Mouse (Mus musculus) layer of hippocampus, postnatal 36 days (tissue): Measurements from ENCODE around the gene Cdh15. TPM values are rescaled to one million over a fixed set of nuclear protein-coding genes. Genes with fewer than 3 reads are reported as not detected.

Source experiments
- DNase-seq, 2 experiments: peaks; one replicate each; pipeline ENCODE4 v3.0.0; 2022
- total RNA-seq, 2 experiments: library from RNA; stranded (reverse); gene quantifications; 2 replicates each; pipeline ENCODE4 v1.2.3; 2021

Cdh15 gene
- total RNA-seq, 2 experiments from 2014 or later, result 0.88 to 1.2 TPM

DNA sequence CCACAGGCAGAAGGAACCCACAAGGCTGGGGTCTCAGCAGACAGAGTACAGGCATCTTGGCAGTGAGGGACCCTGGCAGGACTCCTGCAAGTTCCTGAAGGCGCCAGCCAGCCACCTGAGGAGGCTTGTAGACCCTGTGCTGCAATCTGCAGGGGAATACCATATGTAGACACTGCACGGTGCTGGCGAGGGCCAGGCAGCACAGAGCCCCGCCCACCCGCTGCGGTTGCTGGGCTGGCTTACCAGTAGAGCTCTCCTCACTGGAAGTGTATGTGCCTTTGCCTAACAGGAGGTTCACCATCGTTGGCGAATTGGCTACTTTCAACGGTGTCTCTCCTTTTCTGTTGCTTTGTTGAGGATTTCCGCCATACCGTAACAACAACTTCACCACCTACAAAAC is 48.6 kb downstream of the Cdh15 start:
- peak in 1 of 2 experiments; percentile 38 for DNase-seq

DNA sequence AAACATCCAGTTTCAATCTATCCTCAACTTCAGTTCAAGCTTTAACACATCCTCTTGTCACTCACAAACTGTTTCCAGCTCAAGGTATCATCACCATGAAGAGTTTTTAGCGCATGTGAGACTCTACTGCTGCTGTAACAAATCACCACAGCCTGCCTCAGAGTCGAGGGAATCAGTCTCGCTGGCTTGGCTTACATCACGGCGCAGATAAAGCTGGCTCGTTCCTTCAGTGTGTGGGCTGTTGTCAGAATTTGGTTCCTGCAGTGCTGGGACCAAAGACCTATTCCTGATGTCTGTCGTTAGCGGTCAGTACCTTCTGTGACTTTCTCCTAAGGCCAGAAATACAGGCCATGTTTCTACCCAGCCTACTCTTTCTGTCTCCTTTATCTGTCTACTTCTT is 49.4 kb downstream of the Cdh15 start:
- DNase-seq, result no peak

DNA sequence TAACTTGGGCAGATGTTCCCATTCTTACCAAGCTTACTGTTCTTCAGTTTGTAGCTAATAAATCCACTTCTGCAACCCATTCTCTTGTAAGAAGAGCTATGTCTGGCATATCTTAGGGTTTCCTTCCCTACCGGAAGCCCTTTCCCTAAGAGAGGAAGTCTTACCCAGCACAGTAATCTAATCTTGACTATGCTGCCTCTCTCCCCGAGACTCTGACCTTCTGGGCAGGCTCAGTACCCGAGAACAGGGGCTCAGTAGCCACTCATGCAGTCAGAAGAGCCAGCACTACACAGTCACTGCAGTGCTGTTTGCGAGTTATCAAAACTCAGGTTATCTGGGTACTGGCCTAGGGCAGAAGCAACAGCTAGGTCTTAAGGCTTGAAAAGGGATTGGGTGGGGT is 50.3 kb downstream of the Cdh15 start:
- no peak for DNase-seq

DNA sequence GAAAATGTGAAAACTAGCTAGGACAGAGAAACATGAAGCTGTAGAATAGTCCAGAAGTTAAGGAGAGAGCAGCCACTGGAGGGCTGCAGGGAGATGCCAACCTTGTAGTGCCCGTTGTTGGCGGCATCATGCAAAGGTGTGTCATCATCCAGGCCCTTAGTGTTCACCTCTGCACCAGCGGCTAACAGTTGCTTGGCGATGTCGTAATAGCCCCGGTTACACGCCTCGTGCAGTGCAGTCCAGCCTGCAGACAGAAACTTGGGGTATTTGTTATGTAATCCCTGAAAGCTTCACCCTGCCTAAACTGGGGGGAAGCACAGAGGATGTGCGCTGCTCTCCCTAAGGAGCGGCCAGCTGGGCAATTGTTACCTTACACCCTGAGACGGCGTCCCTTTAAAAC is 50.7 kb downstream of the Cdh15 start:
- no peak for DNase-seq

DNA sequence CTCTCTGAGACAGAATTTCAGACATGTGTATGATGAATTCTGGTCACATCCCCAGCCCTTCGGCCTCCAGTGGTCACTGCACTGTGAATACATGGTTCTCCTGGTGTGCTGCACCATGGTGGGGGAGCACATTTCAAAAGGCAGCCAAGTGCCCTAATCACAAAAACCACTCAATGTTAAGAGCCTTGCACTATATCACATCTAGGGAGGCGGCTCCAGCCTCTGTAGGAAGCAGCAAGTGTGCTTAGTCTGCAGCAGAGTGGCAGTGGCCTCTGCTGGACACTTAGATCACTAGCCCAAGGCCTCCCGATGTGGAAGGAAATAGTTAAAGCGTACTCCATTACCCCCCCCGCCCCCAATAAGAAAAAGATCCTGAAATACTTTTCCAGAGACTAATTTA is 51.3 kb downstream of the Cdh15 start:
- no peak for DNase-seq

DNA sequence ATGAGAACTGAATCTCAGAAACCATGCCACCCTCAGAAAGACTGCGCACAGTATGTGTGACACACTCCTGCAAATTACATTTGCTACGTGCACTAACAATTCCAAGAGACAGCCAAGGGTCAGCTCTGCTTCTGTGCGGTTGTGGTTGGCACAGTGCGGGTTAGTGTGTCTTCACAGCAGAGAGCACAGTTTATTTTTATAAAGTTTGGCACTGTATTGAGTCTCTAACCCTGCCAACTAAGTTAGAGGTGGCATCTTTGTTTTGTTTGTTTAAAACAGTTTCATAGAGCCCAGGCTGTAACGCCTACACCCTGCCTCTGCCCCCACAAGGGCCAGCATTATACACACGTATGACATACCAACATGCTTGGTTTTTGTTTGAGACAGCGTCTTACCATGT is 53.7 kb downstream of the Cdh15 start:
- no peak for DNase-seq

DNA sequence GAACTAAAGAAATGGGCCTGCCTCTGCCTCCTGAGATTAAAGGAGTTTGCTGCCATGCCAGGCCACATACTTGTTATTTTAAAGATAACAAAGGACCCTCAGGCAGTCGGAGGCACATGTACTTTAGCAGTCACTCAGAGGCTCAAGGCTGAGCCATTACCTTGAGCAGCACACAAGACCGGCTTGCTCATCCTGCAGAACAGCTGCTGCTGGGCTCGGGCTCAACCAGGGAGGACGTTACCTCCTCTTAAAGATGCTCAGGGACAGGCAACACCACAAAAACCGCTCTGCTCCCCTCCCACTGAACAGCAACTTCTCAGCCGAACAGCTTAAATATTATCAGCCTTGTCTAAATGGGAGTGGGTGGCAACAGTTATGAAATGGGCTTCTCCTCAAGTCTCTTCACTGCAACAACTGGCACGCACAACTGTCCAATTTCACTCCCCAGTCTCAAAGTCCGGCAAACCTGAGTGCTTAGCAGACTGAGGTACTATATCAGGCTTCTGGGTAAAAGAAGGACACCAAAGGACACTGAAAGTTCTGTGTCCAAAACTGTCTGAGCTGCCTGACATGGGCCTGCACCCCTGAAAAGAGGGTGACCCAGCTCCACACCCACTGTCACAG is 54.2 kb downstream of the Cdh15 start:
- DNase-seq, result no peak

DNA sequence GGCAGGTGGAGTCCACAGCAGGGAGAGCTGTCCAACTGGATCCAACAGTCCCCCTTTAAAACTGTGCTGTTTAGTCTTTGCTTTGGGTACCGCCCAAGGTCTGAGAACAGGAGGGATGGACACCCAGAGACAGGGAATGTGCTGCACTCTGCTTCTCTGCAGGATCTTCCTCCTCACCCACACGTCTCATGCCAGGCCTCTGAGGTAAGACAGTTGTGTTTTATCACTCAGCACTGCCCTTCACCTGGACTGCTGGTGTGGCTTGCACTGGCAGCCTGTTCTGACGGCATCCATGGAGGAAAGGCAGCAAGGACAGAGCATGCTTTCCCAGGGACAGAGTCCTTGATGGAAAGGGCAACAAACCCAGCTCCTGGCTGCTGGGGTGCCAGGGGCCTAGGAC is 54.8 kb downstream of the Cdh15 start:
- no peak for DNase-seq

DNA sequence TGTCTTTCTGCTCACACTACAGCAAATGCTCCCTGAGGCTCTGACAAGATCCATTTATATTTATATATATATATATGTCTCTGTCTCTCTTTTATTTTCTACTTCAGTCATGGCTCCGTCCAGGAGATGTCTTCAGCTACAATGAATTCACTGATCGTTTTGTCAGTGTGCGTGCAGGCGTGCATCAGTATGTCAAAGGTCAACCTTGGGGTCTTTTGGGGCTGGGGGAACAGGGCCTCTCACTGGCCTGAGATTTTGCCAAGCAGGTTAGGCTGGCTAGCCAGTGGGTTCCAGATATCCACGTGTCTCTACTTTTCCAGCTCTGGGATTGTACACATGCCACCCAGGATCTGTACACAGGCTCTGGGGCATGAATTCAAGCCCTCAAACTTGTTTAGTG is 55.2 kb downstream of the Cdh15 start:
- DNase-seq, result no peak

DNA sequence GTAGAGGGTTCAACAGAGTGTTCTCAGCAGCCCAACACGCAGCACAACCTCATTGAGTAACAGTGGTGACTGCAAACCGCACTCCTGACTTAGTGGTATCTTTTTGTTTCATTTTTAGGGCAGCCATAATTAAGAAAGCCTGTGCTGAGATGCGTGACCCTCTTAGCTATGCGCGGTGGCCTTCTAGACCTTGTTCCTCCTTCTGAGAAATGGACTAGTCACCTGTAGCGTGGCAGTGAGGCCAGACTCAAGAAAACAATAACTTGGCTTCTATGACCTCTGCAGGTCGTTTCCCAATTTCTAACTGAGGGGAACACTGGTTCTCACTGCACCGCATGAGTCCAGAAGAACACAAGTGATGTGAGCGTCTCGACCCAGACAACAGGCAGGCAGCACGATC is 56.7 kb downstream of the Cdh15 start:
- no peak for DNase-seq

DNA sequence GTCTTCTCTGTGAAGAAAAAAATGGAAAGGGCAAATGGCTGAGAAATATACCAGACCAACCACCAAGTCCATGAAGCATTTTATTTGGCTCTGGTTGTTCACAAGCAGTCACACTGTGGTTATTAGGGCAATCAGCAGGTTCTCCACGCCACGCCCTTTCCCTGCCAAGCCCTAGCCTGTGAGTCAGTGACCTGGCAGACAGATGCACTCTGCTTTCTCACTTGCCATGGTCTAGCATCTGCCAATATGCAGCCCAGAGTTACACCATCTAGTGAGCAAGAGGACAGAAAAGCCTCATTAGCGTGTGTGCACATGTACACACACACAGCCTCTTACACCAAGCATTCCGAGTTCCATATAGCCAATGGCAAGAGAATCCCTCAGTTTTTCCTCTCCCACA is 57.6 kb downstream of the Cdh15 start:
- no peak for DNase-seq

DNA sequence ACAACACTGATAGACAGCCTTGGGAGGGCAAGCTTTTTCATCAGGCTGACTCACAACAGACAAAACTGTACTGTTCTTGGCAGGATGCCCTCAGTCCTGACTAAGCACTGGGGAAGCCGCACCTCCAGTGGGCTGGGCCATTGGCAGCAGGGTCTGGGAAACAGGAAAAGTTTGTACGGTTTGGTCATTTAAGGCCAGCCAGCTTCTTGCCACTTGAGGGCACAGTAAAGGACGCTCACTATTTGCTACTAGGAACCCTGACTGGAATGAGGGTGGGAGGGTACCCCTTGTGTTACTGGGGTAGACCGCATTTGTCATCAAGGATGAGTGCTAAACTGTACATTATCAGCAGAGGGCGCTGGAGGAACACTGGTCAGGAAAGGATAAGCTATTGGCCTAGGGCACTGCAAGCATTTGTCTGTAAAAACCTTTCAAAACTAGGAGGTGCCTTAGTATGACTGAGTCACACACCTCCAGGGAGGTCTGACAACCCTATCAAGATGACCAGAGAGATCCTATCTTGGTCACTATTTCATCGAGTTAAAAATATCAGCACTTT is 58.8 kb downstream of the Cdh15 start:
- peak; percentile 88 to 91 for DNase-seq

DNA sequence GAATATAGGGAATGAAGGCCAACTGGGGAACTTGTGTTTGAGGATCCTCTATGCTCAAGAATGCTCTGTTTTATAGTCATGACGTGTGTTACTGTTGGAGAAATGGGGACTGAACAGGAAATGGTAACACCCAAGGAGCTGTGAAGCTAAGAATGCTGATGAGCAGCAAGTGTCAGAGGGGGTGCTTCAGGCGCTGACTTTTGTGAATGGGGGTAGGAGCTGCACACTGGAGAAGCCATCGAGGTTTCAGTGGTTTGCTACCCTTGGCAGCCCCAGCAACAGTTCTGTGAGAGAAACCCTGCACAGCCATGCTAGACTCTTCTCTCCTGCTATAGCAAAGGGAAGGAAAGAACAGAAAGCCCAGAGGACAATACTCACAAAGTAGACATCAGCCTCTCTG is 64.4 kb downstream of the Cdh15 start:
- DNase-seq, result no peak

DNA sequence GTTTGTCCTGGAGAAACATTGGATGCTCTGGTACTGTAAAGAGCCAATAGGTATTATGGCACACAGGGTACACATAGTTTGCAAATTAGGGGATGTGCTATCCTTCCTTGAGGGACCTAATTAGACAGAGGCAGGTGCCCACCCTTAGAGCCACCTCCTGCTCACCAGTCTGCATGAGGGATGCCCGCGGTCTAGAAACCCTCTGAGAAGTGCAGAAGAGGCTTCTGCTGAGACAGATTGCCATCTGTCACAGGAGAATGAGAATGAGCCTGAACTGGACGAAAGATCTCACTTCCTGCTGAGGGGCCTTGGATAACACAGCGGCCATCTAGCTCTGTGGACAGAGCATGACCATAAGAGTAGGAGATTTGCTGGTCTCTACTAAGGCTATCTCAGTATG is 65.1 kb downstream of the Cdh15 start:
- no peak for DNase-seq

DNA sequence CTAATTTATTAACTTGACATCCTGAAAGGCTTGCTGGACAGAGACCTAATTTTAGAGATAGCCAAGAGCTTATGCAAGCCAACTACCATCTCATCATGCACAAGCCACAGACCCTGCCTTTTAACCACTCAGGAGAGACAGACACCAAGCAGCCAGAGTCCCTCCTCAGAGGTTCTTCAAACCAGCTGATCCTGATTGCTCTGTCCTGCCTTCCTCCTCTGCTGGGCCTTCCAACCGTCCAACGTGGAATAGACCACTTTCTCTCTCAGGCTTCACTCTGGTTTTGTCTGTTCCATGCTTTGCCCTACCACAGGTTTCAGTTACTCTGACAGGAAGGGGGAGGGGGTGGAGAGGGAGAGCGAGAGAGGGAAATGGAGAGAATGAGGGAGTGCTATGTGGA is 69.0 kb downstream of the Cdh15 start:
- no peak for DNase-seq

Other genes with a start within 250 kb of the Cdh15 start
- gene Galns, start 236.5 kb upstream of the Cdh15 start, total RNA-seq, result 10 to 100 TPM in 1 of 2 experiments, 1 to 10 TPM in 1; 9.5 to 11.4 TPM
- gene Trappc2l, start 236.3 kb upstream of the Cdh15 start, total RNA-seq, result 10 to 100 TPM; 79.1 to 87.3 TPM
- under 1 TPM in 1 of 2 experiments, not detected in 1; 0.35 TPM for gene Pabpn1l, start 225.2 kb upstream of the Cdh15 start, total RNA-seq
- gene Cbfa2t3, start 148.9 kb upstream of the Cdh15 start, total RNA-seq, result 10 to 100 TPM; 47.2 to 50.2 TPM
- gene Acsf3, start 72.5 kb upstream of the Cdh15 start, total RNA-seq, result 10 to 100 TPM; 16.2 to 21.9 TPM
- 100 to 1,000 TPM; 164 to 171 TPM for gene Ankrd11, start 194.3 kb downstream of the Cdh15 start, total RNA-seq
- 10 to 100 TPM; 54.9 to 61.1 TPM for gene Spg7, start 215.0 kb downstream of the Cdh15 start, total RNA-seq